Mouse (Mus musculus) liver, adult (tissue): ENCODE measurements around the gene P4ha1.

Experiments
- GATA4 ChIP-seq: IDR thresholded peaks from 2 replicates; pipeline ENCODE4 v1.6.1; 2014; ENCODE audit warnings: mild to moderate bottlenecking, low read length; ENCODE audit not compliant: insufficient replicate concordance

The P4ha1 gene

DNA sequence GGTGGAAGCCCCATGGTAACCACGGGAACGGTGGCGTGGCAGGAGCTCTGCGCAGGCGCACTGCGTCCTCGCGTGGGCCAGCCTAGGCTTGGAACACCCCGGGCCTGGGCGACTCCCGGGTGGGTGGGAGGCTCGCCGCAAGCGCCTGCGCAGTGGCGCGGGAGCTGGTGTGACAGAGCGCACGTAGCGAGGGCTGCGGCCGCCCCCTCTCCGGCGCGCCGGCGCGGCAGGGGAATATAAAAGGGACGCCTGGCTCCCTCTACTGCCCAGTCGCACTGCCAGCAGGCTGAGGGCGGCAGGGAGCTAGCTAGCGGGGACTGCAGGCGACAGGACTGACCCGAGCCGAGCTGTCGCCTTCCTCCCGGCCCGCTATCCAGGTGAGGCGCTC is at the start of gene P4ha1:
Gene P4ha1, plus strand, starts transcription at position 197 of the 388 bp plus-strand sequence.
- TF ChIP-seq GATA4: no peak; the same call in 1 of the 2 replicates

DNA sequence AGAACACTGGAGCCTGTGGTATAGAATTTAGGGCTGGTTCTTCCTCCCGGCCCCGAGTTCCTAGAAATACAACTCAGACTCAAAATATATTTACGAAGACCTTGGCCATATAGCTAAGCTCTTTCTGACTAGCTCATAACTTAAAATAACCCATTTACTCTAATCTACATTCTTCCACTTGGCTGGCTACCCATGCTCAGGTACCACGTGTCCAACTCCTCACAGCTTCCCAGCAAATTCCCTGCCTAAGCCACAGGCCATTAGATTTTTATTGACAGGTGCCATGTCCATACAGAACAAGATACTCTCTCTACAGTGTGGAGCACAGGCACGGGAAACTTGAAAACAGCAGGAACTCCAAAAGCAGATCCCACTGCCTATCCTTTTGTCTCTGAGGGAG is 47.4 kb upstream of the P4ha1 start:
- TF ChIP-seq GATA4: no peak

GRCm38 (mm10) chr10:59277116-59277515 is 46.0 kb upstream of the P4ha1 start:
- no peak for TF ChIP-seq GATA4

- no peak for TF ChIP-seq GATA4
Measured at GRCm38 (mm10) chr10:59277729-59278475, 45.2 kb upstream of the P4ha1 start.

DNA sequence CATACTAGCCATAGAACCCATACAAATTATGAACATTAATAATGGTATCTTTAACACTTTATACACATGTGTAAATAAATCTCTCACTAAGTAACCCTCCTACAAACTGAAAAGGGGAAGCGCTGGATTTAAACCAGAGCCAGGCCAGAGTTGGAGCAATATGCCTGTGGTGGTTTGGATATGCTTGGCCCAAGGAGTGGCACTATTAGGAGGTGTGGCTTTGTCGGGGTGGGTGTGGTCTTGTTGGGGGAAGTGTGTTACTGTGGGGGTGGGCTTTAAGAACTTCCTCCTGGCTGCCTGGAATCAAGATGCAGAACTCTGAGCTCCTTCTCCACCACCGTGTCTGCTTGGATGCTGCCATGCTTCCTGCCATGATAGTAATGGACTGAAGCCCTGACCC is 39.9 kb upstream of the P4ha1 start:
- TF ChIP-seq GATA4: no peak

- no peak for TF ChIP-seq GATA4
Measured at GRCm38 (mm10) chr10:59283749-59284148, 39.3 kb upstream of the P4ha1 start.

GRCm38 (mm10) chr10:59285530-59285929 is 37.6 kb upstream of the P4ha1 start:
- TF ChIP-seq GATA4: no peak

DNA sequence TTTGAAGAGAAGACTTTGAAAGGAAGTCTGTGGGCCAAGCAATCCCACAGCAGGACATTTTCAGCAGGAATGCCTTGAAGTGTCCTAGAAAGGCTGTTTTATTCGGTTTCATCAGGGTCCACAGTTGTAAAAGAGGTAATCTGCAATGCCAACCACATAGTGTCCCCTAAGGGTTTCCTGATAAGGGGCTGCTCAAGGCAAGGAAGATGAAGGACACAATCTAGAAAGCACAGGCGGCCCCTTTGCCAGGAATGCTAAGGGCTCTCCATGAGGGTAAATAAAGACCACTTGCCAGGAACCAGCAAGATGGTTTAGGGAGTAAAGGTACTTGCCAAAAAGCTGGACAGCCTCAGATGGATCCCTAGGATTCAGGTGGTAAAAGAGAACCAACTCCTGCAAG is 35.8 kb upstream of the P4ha1 start:
- no peak for TF ChIP-seq GATA4

DNA sequence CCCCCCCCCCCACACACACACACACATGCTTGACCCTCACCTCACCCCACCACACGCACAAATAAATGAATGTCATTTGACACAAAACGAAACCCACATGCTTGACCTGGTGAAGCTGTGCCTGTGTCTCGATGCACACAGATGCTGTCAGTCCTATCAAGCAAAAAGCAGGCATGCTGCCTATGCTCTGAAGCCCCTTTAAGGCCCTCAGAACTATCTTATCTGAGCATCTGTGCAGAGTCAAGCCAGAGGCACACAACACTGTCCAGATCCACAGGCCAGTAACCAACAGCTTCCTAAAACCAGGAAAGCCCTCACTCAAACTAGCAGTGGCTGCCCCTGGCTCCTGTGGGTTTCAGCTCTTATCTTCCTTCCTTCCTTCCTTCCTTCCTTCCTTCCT is 35.4 kb upstream of the P4ha1 start:
- no peak for TF ChIP-seq GATA4

DNA sequence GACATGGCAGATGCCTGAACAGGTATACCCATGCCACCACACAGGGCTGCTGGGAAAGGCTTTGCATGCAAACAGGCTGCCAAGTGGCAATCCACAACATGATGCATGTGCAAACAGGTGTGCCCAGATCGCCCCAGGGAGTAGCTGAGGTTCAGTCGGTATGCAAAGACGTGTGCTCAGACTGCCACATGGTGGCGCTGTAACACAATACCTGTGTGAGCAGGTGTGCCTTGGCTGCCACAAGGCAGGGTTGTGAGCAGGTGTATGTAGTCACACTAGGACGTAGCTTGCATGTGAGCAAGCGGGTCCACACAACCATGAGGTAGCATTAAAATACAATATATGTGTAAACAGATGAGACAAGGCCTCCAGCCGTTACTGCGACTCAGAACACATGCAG is 34.0 kb upstream of the P4ha1 start:
- no peak for TF ChIP-seq GATA4

GRCm38 (mm10) chr10:59291536-59291935 is 31.6 kb upstream of the P4ha1 start:
- no peak for TF ChIP-seq GATA4

GRCm38 (mm10) chr10:59292079-59292478 is 31.0 kb upstream of the P4ha1 start:
- no peak for TF ChIP-seq GATA4

GRCm38 (mm10) chr10:59292558-59292957 is 30.5 kb upstream of the P4ha1 start:
- no peak for TF ChIP-seq GATA4

- TF ChIP-seq GATA4: no peak
Measured at GRCm38 (mm10) chr10:59295241-59295811, 27.8 kb upstream of the P4ha1 start.

DNA sequence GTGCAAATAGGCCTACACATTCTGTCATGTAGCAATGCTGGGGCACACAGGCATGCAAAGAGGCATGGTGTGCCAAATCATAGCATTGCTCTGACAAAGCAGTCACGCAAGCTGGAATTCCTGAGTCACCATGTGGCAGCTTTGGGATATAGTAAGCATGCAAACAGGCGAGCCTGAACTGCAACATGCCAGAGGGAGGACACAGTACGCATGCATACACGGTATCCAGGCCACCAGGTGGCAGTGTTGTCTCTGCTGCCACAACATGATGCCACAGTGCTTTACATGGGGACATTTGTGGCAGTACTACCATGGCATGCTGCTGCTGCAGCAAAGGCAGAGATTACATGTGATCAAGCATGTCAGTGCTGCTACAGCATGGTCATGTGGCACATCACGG is 26.8 kb upstream of the P4ha1 start:
- no peak for TF ChIP-seq GATA4

- no peak for TF ChIP-seq GATA4
Measured at GRCm38 (mm10) chr10:59308993-59309715, 13.9 kb upstream of the P4ha1 start.

GRCm38 (mm10) chr10:59310124-59310523 is 13.0 kb upstream of the P4ha1 start:
- TF ChIP-seq GATA4: no peak
